Mouse (Mus musculus) gastrocnemius, postnatal 10 days (tissue): ENCODE measurements around the gene Ccdc127. TPM values are rescaled to one million over a fixed set of nuclear protein-coding genes. Genes with fewer than 3 reads are reported as not detected.

Experiments used
- DNase-seq: peaks from one replicate; pipeline ENCODE4 v3.0.0; 2021; ENCODE audit warnings: mixed read lengths
- long read RNA-seq, 2 experiments: library from polyadenylated mRNA; stranded (forward); transcript quantifications; one replicate each; pipeline ENCODE4 v2.0.0; 2021
- total RNA-seq, 2 experiments: library from RNA; stranded (reverse); gene quantifications; 2 replicates each; pipeline ENCODE4 v1.2.3; 2021

Ccdc127 gene
- 10 to 100 TPM; 41.5 to 43.7 TPM for total RNA-seq
- long read RNA-seq, experiment 1, full-length matches to known transcripts: 55 of 59 reads
- long read RNA-seq, experiment 1, partial matches to known transcripts: 2 of 59 reads
- long read RNA-seq, experiment 1, other reads (novel, unspliced or antisense): 2 of 59 reads
- long read RNA-seq, experiment 2, full-length matches to known transcripts: 57 of 63 reads
- long read RNA-seq, experiment 2, partial matches to known transcripts: 0 of 63 reads
- long read RNA-seq, experiment 2, other reads (novel, unspliced or antisense): 6 of 63 reads

- DNase-seq: peak; percentile 98
Measured at GRCm38 (mm10) chr13:74349566-74350434, at the start of gene Ccdc127, which contains the start of gene Sdha. Gene Ccdc127, plus strand, starts transcription at chr13:74350309. Gene Sdha, minus strand, starts transcription at chr13:74350280.

- peak; percentile 71 for DNase-seq
Measured at GRCm38 (mm10) chr13:74300925-74301606, 49.0 kb upstream of the Ccdc127 start.

GRCm38 (mm10) chr13:74301607-74301984 is 48.5 kb upstream of the Ccdc127 start:
- no peak for DNase-seq

DNA sequence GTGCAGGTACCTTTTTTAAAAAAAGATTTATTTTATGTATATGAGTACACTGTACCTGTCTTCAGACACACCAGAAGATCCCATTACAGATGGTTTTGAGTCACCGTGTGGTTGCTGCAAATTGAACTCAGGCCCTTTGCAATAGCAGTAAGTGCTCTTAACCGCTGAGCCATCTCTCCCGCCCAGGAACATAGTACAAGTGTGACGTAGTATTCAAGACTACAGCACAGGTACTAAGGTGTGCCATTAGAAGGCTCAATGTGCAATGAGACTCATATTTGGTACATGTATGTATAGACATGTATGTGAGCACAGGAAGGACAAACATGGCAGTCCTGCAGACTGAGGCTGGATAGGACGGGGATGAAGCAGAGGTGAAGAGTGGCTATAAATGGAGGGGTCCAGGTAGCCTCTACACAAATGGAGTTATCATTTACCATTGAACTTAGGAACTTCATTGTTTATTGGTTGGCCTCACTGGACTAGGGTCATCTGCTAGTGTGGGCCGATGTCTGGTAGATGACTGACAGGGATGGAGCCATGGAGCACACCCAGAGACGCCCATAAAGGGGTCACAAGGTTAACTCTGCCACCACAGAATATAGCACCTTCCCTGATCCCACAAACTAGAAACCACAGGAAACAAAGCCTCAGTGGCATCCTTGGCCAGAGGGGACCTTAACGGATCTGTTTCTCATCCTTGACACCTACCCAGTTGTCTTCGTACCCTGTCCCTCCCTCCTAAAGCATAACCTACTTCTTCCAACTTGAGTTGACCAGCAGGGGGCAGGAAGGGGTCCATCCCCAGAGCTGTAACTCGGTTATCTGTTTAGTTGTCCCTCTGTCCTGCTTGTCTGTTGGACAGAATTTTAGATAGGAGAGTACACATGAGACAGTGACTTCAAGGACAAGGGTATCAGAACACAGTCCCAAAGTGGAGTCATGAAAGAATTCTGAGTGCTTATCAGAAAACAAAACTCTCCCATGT is 47.8 kb upstream of the Ccdc127 start:
- DNase-seq: no peak

DNA sequence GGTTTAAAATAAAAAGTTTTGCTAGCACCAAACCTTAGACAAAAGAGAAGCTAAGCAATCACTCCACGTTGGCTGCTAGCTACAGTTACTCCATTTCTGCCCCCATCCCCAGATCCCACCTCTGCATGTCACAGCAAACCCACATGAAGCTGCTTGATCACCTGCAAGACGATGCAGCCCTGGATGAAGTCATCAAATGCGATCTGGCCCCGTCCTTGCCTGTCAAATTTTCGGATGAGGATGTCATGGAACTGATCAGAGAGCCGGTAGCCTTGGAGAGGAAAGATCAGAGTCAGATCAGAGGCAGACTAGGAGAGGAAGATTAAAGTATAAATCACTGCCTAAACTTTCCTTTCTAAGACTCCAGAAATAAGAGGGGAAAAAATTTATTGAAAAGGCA is 44.7 kb upstream of the Ccdc127 start:
- DNase-seq: no peak

DNA sequence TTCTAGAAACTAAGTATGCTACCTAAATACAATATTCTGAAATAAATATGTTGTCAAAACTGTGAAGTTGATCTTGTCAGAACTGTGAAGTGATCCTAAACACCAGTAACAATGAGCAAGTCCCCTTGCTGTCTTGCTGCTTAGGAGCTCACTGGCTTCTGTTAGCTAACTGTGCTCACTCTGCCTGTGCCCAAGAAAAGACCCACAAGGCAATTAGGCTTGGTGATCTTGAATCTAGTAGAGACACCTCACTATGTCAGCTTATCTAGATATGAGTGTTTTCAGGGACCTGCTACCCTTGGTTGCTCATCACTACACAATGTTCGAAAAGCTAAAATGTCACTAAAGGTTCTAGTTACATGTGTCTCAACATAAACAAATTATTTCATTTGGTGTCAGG is 44.3 kb upstream of the Ccdc127 start:
- DNase-seq: no peak

DNA sequence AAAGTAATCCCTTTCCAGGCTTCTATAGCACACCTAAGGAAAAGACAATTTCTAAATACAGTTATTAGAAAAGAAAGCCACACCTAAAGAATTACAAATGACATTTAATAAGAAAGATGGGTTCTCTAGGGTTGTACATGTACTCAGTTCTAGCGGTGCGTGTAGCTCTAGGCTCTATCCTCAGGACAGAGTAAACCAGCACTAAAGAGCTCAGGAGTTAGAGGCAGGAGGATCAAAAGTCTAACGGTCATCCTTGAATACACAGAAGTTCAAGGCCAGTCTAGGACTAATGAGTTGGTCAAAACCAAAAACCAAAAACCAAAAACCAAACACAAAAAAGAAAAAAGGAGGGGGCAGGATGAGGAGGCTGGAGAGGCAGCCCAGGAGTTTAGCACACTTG is 35.5 kb upstream of the Ccdc127 start:
- no peak for DNase-seq

DNA sequence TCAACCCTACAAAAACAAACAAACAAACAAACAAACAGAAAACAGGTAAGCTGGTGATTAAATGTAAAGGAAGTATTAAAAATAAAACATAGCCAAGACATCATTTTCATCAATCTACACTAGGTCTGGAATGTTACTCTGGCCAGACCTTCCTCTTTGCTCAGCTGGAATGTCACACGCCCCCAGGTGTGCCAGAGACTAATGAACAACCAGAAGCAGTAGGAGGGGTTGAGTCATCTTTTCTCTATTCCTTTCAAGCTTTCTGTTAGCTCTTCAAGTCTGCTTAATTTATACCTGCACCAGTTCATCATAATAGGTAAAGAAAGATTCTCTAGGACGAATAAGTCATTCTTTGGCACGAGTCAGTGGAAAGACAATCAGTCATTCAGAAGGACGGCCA is 33.7 kb upstream of the Ccdc127 start:
- DNase-seq: no peak

- no peak for DNase-seq
Measured at GRCm38 (mm10) chr13:74316789-74317169, 33.3 kb upstream of the Ccdc127 start.

- peak; percentile 85 for DNase-seq
Measured at GRCm38 (mm10) chr13:74317170-74317849, 32.8 kb upstream of the Ccdc127 start, which contains the start of gene Pdcd6. Gene Pdcd6, minus strand, starts transcription at chr13:74317580.

DNA sequence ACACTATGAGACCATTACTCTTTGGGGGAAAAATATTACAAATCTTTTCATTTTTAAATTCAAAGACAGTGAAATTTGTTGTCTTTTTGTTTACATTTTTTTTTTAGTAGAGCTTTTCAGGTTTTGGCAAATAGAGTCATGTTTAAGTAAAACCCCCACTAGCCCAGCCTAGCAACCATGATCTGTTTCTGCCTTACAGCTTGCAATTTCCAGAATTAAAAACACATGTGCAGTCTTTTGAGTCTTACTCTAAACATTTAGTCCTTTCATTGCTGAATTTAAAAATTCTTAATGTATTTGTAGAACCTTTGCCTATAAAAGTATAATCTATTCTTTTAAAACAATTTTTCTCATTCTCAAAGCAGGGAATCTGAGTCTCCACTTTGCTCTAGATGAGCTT is 20.8 kb upstream of the Ccdc127 start:
- no peak for DNase-seq

DNA sequence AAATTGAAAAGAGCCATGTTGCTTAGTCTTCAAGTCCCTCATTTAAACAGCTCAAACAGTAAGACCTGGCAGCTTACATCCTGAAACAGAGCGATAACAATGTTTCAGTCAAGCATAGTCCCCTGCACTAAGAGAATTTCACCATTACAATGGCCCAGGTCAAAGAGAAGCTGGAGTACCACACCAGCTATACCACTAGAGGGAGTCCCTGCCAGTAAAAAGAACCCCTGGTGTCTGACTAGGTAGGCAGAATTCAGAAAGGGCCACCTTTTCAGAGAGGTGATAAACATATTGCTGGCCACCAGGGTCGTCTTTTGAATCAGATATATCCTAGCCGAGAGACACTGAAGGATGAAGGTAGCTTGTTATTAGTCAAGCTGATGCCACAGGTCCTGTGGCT is 9.1 kb upstream of the Ccdc127 start:
- DNase-seq: peak; percentile 14

DNA sequence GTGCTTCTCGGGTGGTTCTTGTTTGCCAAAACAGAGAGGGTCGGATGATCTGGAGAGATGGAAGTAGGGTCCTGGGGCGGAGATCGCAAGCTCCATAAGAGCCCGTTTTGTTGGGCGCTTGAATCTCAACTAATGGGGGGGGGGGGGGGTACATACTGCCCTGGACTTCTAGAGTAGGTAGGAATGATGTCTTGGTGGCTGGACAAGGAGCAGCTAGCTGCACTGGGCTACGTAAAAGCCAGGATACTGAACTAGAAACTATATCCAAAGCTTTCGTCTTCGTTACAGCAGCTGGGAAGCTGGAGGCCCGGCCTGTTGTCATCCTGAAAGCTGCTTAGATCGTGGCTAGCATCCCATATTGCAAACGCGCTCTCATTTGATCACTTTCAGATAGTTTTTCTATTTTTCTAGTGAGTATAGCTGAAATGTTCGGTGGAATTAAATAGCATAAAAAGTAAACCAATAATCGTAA is 362 bp downstream of the Ccdc127 start:
- no peak for DNase-seq

DNA sequence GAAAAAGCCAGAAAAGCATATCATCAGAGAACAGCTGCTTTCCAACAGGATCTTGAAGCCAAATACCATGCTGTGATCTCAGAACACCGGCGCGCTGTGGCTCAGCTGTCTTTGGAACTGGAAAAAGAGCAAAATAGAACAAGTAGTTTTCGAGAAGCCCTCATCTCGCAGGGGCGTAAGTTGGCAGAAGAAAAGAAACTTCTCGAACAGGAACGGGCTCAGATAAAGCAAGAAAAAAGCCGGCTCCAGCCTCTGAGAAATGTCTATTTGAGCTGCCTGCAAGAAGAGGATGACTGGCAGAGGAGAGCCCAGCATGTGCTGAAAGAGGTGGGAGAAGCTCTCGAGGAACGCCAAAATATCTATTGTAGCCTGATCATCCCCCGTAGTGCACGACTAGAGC is 6.4 kb downstream of the Ccdc127 start:
- no peak for DNase-seq

DNA sequence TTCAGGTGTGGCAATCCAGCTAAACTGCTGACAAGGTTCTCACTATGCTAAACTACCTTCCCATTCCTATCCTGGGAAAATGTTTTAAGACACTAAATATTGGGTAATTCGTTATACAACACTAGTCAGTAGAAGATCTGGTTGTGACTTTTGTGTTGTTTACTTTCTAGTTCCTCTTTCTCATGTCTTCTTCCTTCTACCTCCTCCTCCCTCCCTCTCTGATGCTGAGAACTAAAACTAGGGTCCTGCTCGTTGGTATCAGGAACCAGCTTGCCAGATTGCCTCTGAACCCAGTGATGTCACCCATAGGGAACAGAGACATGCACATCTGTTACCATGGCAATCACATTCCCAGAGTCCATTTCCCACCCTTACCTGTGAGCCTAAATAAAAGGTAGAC is 12.1 kb downstream of the Ccdc127 start:
- no peak for DNase-seq

DNA sequence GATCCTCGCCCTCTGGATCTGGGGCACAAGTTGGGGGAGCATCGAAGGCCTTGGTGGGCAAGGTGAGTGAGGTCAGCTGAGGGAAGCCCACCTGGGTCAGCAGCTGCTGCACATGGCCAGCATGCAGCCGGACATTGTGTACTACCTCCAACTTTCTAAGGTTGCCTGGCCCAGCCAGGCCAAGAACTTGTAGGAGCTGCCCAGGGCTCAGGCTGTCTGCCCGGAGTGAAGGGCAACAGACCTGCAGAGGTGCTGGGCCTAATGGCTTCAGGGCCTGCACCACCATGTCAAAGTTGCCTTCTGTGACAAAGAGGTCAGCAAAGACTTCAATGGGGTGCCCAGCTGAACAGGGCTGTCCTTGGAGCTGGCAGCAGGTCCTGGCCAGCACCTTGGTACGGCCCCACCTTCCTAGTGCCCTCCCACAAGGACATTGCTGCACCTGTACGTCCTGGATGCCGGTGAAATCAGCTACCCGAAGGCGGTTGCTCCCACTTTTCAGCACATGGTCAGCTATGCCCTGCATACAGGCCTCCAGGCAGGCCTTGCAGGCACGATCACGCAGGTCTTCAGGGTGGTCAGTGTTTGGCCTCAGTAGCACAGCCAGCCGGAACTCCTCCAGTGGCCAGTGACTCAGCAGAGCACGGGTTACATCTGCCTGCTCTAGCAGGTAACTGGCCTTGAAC is 13.2 kb downstream of the Ccdc127 start:
- peak; percentile 14 for DNase-seq

DNA sequence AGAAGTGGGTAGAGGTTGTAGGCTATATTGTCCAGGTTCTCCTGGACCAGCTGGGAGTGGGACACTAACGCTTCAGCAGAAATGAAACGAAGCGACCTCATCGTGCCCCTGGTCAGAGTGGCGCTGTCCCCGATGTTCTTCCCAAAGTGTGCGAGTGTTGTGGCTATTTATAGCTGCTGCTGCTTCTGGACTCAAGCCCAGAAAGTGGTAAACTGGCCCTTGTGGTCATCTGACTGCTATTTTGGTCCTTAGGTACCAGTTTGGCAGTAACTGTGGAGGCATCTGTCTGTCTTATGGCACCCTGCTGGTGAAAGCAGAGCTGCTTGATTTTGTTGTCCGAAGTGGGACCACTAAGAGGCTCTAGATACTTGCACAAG is 13.7 kb downstream of the Ccdc127 start, which contains the start of gene Lrrc14b:
Gene Lrrc14b, minus strand, starts transcription at position 147 of the 377 bp plus-strand sequence.
- peak; percentile 41 for DNase-seq

DNA sequence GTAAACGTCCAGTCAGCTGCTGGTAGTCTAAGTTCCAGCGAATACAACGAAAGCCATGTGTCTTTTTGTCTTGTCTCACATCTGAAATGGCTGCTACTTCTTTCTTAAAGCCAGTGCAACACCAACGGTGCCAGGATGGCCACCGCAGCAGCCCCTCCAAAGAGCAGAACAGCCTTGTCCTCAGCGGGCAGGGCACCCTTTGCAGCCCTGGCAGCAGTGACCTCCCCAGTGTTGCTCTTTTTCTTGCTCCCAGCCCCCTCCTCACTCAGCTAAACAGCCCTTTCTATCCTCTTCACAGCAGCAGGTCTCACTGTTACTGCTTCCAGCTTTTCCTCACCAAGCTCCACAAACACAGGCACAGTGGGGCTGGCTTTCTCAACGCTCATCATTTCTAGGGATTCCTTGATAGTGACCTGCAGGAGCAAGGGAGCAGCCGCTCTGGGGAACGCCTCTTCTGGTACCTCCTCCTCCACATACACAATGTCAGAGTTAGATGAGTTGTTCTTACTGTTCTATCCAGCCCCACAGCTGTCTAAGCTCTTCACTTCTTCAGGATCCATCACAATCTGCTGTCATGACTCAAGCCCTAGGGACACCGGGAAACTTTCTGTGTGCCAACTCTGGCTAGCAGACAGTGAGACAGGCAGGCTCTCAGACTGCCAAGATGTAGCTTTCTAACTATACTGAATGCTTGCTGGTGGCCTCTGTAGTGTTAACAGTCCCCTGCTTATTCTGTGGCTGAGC is 31.6 kb downstream of the Ccdc127 start:
- DNase-seq: no peak

DNA sequence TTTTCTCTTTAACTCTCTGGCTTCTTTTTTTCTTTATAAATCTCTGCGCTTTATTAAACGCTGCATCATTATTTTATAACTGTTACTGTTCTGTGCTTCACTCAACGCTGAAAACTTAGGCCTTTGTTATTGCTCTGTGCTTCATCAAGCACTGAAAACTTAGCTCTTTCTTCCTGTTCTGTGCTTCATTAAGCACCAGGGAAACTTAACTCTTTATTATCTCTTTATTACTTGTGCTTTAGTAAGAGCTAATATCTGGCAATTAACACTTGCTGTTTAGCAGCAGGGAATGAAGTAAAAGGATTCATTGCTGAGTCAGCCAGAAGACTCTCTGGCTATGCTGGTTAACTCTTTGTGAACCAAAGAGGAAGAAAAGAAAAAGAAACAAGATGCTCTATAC is 32.2 kb downstream of the Ccdc127 start:
- DNase-seq: no peak

DNA sequence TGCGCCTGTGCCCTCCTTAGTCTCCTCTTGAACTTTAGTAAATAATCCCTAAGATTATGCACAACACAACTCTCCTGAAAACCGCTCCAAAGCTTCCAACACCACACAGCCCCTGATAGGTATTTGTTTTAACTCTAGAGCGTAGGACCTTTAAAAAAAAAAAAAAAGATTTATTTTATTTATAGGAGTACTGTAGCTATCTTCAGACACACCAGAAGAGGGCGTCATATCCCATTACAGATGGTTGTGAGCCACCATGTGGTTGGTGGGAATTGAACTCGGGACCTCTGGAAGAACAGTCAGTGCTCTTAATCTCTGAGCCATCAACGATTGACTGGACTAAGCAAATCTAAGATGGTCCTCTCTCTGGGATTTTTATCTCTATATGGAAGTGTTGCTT is 39.6 kb downstream of the Ccdc127 start:
- DNase-seq: no peak
